Mouse (Mus musculus) forebrain, postnatal 0 days (tissue): Measurements from ENCODE around the gene Pcx. TPM values are rescaled to one million over a fixed set of nuclear protein-coding genes. Genes with fewer than 3 reads are reported as not detected.

ENCODE experiments used
- ATAC-seq: fragments of 200-750 bp; cut with Nextera tagmentation; 2 replicates; pipeline ENCODE4 v1.8.0; 2017; ENCODE audit warnings: mild to moderate bottlenecking, moderate library complexity
- DNase-seq: peaks from one replicate; pipeline ENCODE4 v3.0.0-alpha.2; 2015
- H3K27ac ChIP-seq: fragments of 300-500 bp; sonication (generic); 2 replicates; pipeline ENCODE4 v1.5.1; 2014; ENCODE audit warnings: low read depth, mild to moderate bottlenecking, antibody characterized with exemption, low read length, moderate library complexity, mixed read lengths
- H3K27me3 ChIP-seq: fragments of 300-500 bp; sonication (generic); 2 replicates; pipeline ENCODE4 v1.6.1; 2014; ENCODE audit warnings: mild to moderate bottlenecking, low read length, mixed read lengths; ENCODE audit not compliant: insufficient read depth
- H3K36me3 ChIP-seq: fragments of 300-500 bp; sonication (generic); 2 replicates; pipeline ENCODE4 v1.6.1; 2014; ENCODE audit warnings: mild to moderate bottlenecking, moderate library complexity; ENCODE audit not compliant: insufficient read depth
- H3K4me1 ChIP-seq: fragments of 300-500 bp; sonication (generic); 2 replicates; pipeline ENCODE4 v1.6.1; 2014; ENCODE audit warnings: antibody characterized with exemption; ENCODE audit not compliant: insufficient read depth
- H3K4me2 ChIP-seq: fragments of 300-500 bp; sonication (generic); 2 replicates; pipeline ENCODE4 v1.6.1; 2014; ENCODE audit warnings: low read depth, mild to moderate bottlenecking, moderate library complexity
- H3K4me3 ChIP-seq: fragments of 300-500 bp; sonication (generic); 2 replicates; pipeline ENCODE4 v1.5.1; 2014; ENCODE audit warnings: low read depth, low read length, mixed read lengths
- H3K9ac ChIP-seq: fragments of 300-500 bp; sonication (generic); 2 replicates; pipeline ENCODE4 v1.6.1; 2014; ENCODE audit warnings: mild to moderate bottlenecking
- H3K9me3 ChIP-seq: fragments of 300-500 bp; sonication (generic); 2 replicates; pipeline ENCODE4 v1.6.1; 2016; ENCODE audit warnings: low read length
- CTCF ChIP-seq: sonication (generic); IDR thresholded peaks from 2 replicates; pipeline ENCODE4 v1.5.1; 2016; ENCODE audit warnings: antibody characterized with exemption, control low read depth, low read depth
- WGBS: fragments of 180-500 bp; shearing (Covaris S2); extraction: QIAGEN DNeasy Blood & Tissue Kit; methylation state at CpG from one replicate; pipeline ENCODE4 v1.1.7; 2014; 5-methylcytosine and 5-hydroxymethylcytosine counted together
- polyA plus RNA-seq: library from polyadenylated mRNA; unstranded; fragments of >200 nt; fragmentation: Nextera tagmentation; extraction: Ambion mirVana; gene quantifications from 2 replicates; pipeline ENCODE4 v1.2.1, GENCODE M21; 2015
- total RNA-seq: library from RNA; depleted of rRNA; stranded (reverse); fragments of >200 nt; gene quantifications from 2 replicates; pipeline ENCODE4 v1.2.3, GENCODE M21; 2014

Gene Pcx
- total and polyA plus RNA-seq, 2 experiments from 2014 or later = 34.5 to 40.7 TPM

DNA sequence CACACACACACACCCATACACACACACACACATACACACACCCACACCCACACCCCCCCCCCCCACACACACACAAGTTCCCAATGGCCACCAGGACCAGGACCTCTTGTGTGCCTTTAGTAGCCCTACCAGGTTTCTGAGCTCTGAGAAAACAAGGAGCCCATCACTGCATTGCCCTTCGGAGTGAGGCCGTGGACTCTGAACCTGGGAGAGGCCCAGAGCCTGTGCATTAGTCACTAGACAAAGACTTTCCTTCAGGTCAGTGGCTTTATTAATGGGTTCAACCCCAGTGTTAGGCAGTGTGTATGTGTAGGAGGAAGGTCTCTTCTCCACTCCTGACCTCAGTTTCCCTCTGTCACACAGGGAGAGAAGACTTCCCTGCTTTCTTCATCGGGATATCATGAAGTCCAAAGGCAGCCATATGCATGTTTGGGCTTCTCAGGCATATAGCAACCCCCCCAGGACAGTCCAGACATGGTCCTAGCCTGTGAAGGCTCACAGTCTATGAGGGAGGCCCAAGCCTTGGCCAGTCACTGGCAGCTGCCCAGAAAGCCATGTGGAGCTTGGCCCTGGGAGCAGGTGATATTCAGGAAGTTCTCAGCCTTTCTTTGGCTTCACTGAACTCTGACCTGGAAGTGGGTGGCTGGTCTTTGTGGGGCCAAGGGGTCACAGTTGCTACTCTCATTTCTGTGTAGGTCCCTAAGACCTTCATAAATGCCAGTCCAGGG lies 13.6 kb upstream of the Pcx start:
- DNase-seq (no peak), ATAC-seq (no peak)
- 90% methylated on average over 3 of the region's 3 CpGs for WGBS
- no peak for TF ChIP-seq CTCF
- H3K27ac ChIP-seq = no peak overlapping the region
- no peaks in the 10 kb centered on the region for H3K4me1 ChIP-seq
- H3K4me3 ChIP-seq = no peak overlapping the region
- H3K9me3 ChIP-seq = no peaks in the 10 kb centered on the region
- H3K27me3 ChIP-seq = no peaks in the 10 kb centered on the region
- H3K36me3 ChIP-seq = no peaks in the 10 kb centered on the region
- no peak overlapping the region for H3K9ac ChIP-seq
- H3K4me2 ChIP-seq = no peak overlapping the region

GRCm38 (mm10) chr19:4497263-4497973 lies 12.9 kb upstream of the Pcx start:
- Histone ChIP-seq H3K4me1 (no peaks in the 10 kb centered on the region), H3K9me3 (no peaks in the 10 kb centered on the region), H3K4me2 (no peak overlapping the region), H3K9ac (no peak overlapping the region), H3K36me3 (no peaks in the 10 kb centered on the region), H3K27ac (no peak overlapping the region), H3K4me3 (no peak overlapping the region), H3K27me3 (no peaks in the 10 kb centered on the region)
- peak; percentile 97 for TF ChIP-seq CTCF
- ATAC-seq (peak; percentile 86), DNase-seq (peak; percentile 89)
- WGBS = 5% methylated on average over 4 of the region's 4 CpGs

GRCm38 (mm10) chr19:4498062-4498933 lies 12.0 kb upstream of the Pcx start, which contains the start of gene 2010003K11Rik:
Gene 2010003K11Rik, minus strand, starts transcription at chr19:4498583.
- Histone ChIP-seq H3K4me3 (no peak within 1 kb of the TSS), H3K9ac (no peak within 1 kb of the TSS), H3K27me3 (no peaks in the 10 kb centered on the region), H3K36me3 (no peaks in the 10 kb centered on the region), H3K4me2 (no peak within 1 kb of the TSS), H3K27ac (no peak within 1 kb of the TSS), H3K9me3 (no peaks in the 10 kb centered on the region), H3K4me1 (no peaks in the 10 kb centered on the region)
- TF ChIP-seq CTCF = no peak
- DNase-seq = no peak
- ATAC-seq = no peak
- 53% methylated on average over 16 of the region's 16 CpGs for WGBS

DNA sequence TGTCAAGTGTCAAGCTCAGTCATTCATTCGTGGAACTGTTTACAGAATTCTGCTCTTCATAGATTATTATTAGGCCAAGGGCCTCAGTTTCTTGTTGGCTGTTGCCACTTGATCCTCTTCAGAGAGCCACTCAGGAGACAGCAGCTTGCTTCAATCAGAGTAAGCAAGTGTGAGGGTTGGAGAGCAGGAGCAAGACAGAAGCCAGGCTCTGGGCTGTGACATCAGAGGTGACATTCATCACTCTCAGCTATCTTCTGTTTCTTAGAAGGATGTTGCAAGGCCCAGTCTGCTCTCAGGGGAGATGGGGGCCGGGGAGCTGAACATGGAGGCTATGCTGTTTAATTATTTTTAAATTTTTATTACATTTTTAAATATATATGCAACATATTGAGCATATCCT lies 7.6 kb upstream of the Pcx start:
- ATAC-seq = no peak
- Histone ChIP-seq H3K4me3 (no peak overlapping the region), H3K4me2 (no peak overlapping the region), H3K4me1 (no peaks in the 10 kb centered on the region), H3K9ac (no peak overlapping the region), H3K27me3 (no peaks in the 10 kb centered on the region), H3K36me3 (no peaks in the 10 kb centered on the region), H3K9me3 (no peaks in the 10 kb centered on the region), H3K27ac (no peak overlapping the region)
- 76% methylated on average over 2 of the region's 2 CpGs for WGBS
- DNase-seq = no peak
- TF ChIP-seq CTCF = no peak

DNA sequence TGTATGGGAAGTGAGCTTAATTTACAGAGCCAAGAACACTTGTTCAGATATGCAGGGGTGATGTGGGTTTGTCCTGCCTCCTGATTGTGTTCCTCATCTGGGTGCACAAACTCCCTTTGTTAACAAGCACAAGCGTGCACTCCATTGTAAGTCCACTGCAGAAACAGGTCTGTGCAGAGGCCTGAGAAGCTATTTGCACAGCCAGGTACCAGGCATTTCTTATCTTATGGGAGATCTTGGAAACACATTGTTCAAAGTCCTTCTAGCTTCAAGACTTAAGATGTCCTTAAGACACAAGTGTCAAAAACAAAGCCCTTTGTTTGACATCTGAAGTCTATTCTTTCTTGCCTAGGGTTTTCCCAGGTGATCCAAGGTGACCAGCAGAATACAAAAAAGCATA lies 5.4 kb upstream of the Pcx start:
- no peaks in the 10 kb centered on the region for H3K9me3 ChIP-seq
- no peaks in the 10 kb centered on the region for H3K36me3 ChIP-seq
- WGBS = 92% methylated on average over 1 of the region's 1 CpGs
- TF ChIP-seq CTCF = no peak
- H3K4me1 ChIP-seq = no peaks in the 10 kb centered on the region
- no peak overlapping the region for H3K4me3 ChIP-seq
- no peak overlapping the region for H3K27ac ChIP-seq
- DNase-seq (no peak), ATAC-seq (no peak)
- no peak overlapping the region for H3K4me2 ChIP-seq
- H3K27me3 ChIP-seq = no peaks in the 10 kb centered on the region
- no peak overlapping the region for H3K9ac ChIP-seq

DNA sequence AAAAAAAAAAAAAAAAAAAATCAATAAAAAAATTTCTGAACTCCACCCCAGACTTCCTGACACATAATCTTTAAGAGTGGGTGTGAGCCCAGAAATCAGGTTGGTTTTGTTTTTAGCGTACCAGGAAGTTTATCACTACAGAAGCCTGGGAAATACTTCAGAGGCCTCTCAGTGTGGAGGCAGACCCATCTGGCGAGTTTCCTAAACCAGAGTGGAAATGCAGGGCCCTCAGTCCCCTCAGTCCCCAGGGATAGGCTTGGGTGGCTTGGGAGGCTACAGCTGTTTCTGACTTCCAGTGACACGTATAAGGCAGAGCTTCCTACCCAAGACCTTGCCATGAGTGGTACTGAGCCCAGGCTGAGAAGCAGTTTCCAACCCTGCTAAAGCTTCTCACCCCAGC lies 2.5 kb upstream of the Pcx start:
- no peak overlapping the region for H3K4me3 ChIP-seq
- no peak overlapping the region for H3K9ac ChIP-seq
- DNase-seq (no peak), ATAC-seq (no peak)
- H3K36me3 ChIP-seq = no peaks in the 10 kb centered on the region
- H3K9me3 ChIP-seq = no peaks in the 10 kb centered on the region
- no peak for TF ChIP-seq CTCF
- no peaks in the 10 kb centered on the region for H3K27me3 ChIP-seq
- WGBS = 66% methylated on average over 3 of the region's 3 CpGs
- H3K4me2 ChIP-seq = no peak overlapping the region
- H3K4me1 ChIP-seq = peaks cover 3% of the 10 kb centered on the region; the same call in 1 of the 2 replicates
- no peak overlapping the region for H3K27ac ChIP-seq
